Mouse (Mus musculus): ENCODE results near the gene Scn4b. TPM values are rescaled to one million over a fixed set of nuclear protein-coding genes. Genes with fewer than 3 reads are reported as not detected.

Scn4b gene
- polyA plus RNA-seq, 2 experiments from 2014 or later = 0.07 TPM; not detected in 1

GRCm38 (mm10) chr9:45126941-45127340 is 11.3 kb upstream of the Scn4b start:
- ATAC-seq = peak; percentile 71

- ATAC-seq = no peak
Measured at GRCm38 (mm10) chr9:45130119-45130518, 8.1 kb upstream of the Scn4b start.

GRCm38 (mm10) chr9:45133484-45134310 is 4.5 kb upstream of the Scn4b start:
- peak; percentile 75 for ATAC-seq

GRCm38 (mm10) chr9:45136442-45137169 is 1.6 kb upstream of the Scn4b start:
- no peak for ATAC-seq

- ATAC-seq = no peak
Measured at GRCm38 (mm10) chr9:45139082-45139481, 887 bp downstream of the Scn4b start.

GRCm38 (mm10) chr9:45140945-45141344 is 2.8 kb downstream of the Scn4b start:
- ATAC-seq = no peak

DNA sequence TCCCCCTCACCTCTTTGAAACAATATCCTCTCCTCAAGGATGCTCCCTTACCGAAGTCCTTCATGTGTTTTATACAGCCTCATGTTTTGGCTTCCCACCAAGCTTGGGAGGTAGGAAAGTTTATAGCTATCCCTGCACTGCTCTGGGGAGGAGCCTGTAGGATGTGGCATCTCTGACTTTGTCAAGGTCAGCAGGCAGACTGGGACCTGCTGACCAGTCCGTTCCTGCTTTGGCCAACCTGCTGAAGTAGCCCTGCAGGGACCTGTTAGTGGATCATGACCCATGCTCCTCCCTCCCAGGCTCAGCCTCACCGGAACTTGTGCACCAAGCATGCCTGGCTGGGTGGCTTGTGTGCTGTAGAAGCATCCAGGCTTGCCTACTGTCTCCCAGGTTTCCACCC is 4.5 kb downstream of the Scn4b start:
- ATAC-seq = no peak

GRCm38 (mm10) chr9:45145533-45146266 is 7.5 kb downstream of the Scn4b start:
- no peak for ATAC-seq

DNA sequence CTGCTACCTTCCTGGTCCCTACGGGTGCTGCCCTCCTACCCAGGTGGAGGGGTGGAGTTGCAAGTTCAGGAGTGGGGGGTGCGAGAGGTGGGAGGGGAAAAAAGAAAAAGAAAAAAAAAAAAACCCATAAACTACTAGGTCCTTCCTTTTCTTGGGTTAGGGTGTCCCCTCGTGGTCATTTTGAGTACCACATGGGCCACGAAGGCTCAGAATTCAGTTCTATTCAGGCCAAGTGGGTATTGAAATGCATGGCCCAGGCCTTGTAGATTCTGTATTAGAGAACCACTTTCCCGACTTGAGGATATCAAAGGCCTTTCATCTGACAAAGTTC is 8.0 kb downstream of the Scn4b start:
- peak; percentile 74 for ATAC-seq

- no peak for ATAC-seq
Measured at GRCm38 (mm10) chr9:45150933-45151332, 12.7 kb downstream of the Scn4b start.

- no peak for ATAC-seq
Measured at GRCm38 (mm10) chr9:45153361-45153760, 15.2 kb downstream of the Scn4b start.

DNA sequence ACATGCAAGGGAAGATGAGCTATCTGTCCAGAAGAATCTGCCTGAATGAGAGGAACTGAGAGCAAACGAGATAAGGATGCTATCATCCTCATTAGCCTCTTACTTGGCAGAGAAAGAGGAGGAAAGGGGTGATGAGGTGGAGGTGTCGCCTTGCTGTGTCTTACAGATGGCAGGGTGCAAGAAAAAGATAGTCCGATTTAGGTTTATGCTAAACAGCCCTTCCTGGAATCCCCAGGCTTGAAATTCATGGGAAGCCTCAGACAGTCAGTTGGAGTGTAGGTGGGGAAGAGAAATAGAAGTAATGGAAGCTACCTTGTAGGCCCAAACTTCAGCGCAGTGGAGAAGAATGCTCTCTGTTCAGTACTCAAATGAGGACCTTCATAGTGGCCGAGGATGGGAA is 29.7 kb downstream of the Scn4b start:
- ATAC-seq = no peak

DNA sequence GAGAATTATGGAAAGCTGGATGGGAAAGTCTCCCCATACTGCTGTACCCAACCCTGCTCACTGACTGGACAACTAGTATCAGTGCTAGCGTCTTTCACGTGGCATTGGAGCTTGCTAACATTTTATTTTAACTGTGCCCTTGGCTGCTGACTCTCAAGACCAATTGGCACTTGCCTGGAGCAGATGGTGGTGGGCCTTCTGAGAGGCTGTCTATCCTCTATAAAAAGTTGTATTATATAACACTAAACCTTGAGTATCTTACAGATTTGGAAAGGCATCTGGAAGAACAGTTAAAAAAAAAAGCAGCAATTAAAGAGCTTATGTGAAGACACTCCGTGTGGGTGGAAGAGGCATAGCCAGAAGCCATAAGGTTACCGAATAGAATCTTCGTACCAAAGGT is 32.0 kb downstream of the Scn4b start:
- no peak for ATAC-seq

- ATAC-seq = no peak
Measured at GRCm38 (mm10) chr9:45171073-45171610, 32.9 kb downstream of the Scn4b start.

GRCm38 (mm10) chr9:45173475-45173874 is 35.3 kb downstream of the Scn4b start:
- ATAC-seq = no peak

- ATAC-seq = no peak
Measured at GRCm38 (mm10) chr9:45179282-45179681, 41.1 kb downstream of the Scn4b start.

DNA sequence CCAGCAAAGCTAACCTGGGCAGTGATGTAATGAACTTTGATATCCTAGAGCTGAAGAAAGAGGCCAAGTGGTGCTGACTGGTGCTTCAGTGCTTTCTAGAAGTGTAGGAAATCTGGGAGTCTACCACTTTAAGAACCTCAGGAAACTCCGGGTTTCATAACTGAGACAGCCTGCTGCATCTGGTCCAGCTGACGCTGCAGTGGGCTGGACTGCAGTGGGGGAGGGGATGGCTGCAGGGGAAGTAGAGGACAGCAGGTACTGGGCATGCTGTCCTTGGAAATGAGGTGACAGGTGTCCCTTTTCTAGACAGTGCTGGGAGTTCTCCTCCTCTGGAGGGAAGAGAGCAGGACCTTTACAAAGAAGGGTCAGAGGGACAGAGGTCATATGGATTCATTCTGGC is 43.6 kb downstream of the Scn4b start, which contains the start of gene BC049352:
Gene BC049352, plus strand, starts transcription at position 238 of the 400 bp plus-strand sequence.
- no peak for ATAC-seq

GRCm38 (mm10) chr9:45182521-45182920 is 44.3 kb downstream of the Scn4b start:
- no peak for ATAC-seq

- ATAC-seq = no peak
Measured at GRCm38 (mm10) chr9:45183266-45183665, 45.1 kb downstream of the Scn4b start.

GRCm38 (mm10) chr9:45185250-45185649 is 47.1 kb downstream of the Scn4b start:
- ATAC-seq = no peak

DNA sequence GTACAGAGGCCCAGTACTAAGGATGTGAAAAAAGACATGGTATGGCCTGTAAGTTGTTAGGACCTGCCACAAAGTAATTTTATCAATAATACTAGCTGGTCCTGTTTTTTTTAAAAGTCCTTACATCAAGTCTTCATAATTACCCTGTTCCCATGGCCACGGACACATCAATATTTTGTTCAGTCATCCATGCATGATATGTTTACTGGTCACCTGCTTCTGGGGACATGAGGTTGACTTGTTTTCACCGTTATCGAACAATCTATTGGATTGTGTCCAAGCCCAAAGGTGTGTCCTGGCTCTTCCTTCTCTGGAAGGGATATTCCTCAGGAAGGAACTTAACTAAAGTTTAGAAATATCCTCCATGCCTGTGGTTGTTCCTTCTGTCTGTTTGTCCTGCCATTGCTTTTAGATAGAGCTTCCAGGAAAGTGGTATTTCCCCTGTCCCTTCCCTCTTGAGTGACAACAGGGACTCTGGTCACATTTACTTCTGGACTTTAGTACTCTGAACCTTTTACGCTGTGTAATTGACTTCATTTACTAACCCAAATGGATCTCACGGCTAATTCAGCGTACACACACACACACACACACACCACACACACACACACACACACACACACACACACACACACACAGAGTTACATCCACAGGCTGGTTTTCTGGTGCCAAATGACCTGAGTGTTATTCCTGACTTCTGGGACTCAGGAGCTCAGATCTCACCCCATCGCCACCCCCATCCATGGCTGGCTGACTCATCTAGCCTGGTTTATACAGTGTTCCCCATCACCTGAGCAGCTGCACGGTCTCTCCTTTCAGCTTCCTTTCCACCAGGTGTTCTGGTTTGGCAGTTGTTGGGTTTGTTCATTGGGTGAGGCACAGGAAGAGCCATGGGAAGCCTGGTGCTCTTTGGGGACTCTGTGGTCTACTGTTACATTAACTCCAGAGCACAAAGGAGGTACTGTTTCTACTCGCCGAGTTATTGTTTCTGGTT is 50.7 kb downstream of the Scn4b start:
- ATAC-seq = no peak
